1 mouse cellular context compared by ENCODE assay signal in the genomic region with DNA sequence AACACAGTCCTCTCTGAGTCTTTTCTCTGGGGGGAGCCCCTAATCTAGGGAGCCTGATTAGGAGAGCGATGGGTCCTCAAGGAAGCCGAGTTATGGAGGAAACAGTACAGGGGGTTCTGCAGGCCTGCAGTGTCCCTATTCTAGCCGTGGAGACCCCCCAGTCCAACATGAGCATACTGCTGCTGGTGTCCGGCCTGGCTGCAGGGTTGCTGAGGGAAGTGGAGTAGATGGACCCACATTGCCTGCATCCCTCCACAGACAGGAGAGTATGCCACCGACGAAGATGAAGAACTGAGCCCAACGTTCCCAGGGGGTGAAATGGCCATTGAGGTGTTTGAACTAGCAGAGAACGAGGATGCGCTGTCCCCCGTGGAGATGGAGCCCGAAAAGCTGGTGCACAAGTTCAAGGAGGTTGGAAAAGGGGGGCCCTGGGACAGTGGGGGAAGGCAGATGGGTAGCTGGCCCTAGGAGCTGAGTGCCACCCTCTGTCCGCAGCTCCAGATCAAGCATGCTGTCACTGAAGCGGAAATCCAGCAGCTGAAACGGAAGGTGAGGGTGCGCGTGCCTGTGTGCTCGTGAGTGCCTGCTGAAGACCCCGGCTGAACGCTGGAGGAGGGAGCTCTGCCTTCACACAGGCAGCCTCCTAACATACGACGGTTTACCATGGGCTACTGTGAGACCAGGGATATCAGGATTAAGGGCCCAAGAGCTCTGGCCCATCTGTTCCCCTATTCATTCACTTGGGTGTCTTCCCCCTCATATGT.
TF ChIP-seq lines count a peak whose summit lies in the region.

No protein-coding gene starts in this region.

TF ChIP-seq in MEL, 35 proteins besides CTCF, POLR2A, EP300 and RAD21:
- TF ChIP-seq BHLHE40 (IDR thresholded peaks at IDR 0.05; ENCODE audit: borderline replicate concordance, low read depth, low read length) (no peak), ZMIZ1 (IDR thresholded peaks at IDR 0.05; ENCODE audit: low read depth, low read length) (0 out of 2 replicates have a peak, but pooled peaks have one; percentile 1)
TF ChIP-seq in MEL: peak in this region for 1.
